Mouse (Mus musculus): ENCODE measurements around the gene Adcyap1r1. TPM values are rescaled to one million over a fixed set of nuclear protein-coding genes. Genes with fewer than 3 reads are reported as not detected.
A peak's percentile ranks its signal among the peaks of the same experiment; 100 is the strongest.

Gene Adcyap1r1
- polyA plus RNA-seq (2016; fragmentation: Nextera tagmentation; extraction: Ambion mirVana) = 1.3 and 1.8 TPM in 2 replicates

DNA sequence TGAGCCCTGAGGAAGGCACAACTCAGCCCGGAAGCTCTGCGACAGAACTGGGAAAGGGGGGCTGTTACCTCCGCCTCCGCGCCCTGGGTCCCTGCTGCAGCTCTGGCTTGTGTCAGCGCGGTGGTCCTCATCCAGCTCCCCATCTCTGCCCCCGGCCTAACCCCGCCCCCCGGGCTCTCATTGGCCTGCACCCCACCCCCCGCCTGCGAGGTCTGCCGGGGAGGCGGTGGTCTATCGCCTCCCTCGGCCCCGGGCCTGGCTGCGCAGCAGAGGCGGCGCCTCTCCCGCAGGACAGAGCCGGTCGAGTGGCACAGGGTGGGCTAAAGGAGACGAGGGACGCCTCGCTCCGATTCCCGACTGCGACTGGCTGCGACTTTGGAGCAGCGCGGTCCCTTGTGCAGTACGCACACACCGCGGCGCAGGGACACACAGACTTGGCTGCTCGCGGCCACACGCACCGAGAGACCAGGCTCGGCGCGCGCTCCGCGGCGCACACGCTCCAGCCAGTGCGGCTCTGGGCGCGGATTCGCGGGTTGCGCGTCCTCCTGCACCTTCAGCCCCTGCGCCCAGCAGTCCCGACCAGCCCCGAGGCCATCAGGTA lies at the start of gene Adcyap1r1:
TSS of gene Adcyap1r1 (plus strand) at position 208 of the 601 bp plus-strand sequence.
- H3K27me3 ChIP-seq (ENCODE audit: insufficient read depth, poor library complexity, severe bottlenecking) = peaks cover 96% of the 10 kb centered on the region
- H3K9me3 ChIP-seq = no peaks in the 10 kb centered on the region
- peak; percentile 79 for DNase-seq (ENCODE audit: low spot score)
- H3K36me3 ChIP-seq = no peaks in the 10 kb centered on the region
- peak within 1 kb of the TSS; percentile 69 for H3K4me3 ChIP-seq
- WGBS = under 1% methylated on average over 58 of the region's 58 CpGs
- H3K4me1 ChIP-seq = peaks cover 16% of the 10 kb centered on the region
- peak within 1 kb of the TSS; percentile 4; the same call in 1 of the 2 replicates for H3K27ac ChIP-seq

DNA sequence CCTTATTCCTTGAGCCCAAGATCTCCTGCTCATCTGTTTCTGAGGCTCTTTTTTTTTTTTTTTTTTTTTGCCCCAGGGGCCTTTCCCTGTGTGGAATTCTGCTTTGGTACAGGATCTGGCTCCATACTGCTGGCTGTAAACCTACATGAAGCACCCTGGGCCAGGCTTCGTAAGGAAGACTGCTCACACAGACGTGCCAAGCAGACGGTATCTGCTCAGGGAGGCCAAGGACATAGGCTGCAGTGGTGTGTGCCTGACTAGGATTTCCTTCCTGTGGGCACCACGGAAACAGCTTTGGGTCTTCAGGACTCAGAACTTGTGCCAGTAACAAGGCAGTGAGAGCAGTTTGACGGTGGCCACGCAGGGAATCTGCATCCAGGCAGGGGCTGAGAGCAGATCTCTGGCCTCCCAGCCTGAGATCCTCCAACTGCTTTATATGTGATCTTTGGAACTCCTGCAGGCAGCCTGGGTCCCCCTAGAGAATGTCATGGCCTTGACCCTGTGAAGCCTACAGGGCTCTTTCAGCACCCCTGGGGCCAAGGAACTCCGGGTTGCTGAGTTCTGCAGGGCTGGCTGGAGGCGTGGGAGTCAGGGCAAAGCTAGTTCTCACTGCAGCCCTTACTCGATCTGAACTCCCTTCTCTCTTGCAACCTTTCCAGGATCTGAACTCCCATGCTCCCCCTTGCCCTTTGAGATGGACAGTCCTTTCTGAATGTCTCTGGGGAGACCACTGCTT lies 49.6 kb upstream of the Adcyap1r1 start:
- 72% methylated on average over 9 of the region's 9 CpGs for WGBS
- no peak overlapping the region for H3K27ac ChIP-seq
- DNase-seq (ENCODE audit: low spot score) = no peak

DNA sequence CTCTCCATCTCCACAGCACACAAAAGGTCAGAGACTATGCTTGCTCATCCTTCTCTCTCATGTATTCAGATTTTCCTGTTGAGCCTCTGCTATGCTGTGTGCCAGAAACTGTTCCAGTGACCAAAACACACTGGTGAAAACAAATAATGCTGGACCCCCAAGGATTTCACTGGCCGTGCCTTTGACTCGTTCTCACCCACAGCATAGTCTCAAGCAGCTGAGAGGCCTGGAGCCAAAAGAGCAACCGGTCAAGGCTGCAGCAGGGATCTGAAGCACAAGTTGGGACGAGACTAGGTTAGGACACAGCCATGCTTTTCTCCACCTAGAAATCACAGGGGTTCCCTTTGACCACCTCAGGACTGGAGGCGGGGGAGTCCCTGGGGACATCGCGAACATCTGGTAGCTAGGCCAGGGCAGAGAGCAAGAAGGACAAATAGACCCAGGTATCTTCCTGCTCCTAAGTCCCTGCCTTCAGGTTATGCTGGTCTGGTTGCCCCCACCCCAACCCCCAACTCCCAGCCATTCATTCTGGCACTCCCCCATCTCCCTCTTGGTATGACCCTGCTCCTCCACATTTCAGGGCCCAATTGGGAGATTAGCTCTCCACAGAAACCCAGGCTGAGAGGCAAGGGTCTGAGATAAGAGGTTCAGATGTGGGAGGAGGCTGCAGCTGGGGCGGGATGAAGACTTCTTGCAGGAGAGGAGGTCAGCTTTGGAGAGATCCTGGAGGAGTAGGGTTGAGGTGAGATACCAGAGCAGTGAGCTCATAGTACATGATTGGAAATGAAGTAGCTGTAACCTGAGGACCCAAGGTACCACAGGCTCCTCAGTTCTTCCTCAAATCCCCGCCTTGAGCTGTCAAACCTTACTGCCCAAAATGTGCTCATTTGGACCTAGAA lies 48.1 kb upstream of the Adcyap1r1 start:
- peaks cover 13% of the 10 kb centered on the region for H3K4me1 ChIP-seq
- 49% methylated on average over 9 of the region's 9 CpGs for WGBS

More for the DNA sequence above, 49.6 kb upstream of the Adcyap1r1 start:
- H3K4me3 ChIP-seq = no peak overlapping the region
- peaks cover 8% of the 10 kb centered on the region for H3K4me1 ChIP-seq
- H3K9me3 ChIP-seq = no peaks in the 10 kb centered on the region
- H3K27me3 ChIP-seq (ENCODE audit: insufficient read depth, poor library complexity, severe bottlenecking) = peaks cover 43% of the 10 kb centered on the region
- no peaks in the 10 kb centered on the region for H3K36me3 ChIP-seq

DNA sequence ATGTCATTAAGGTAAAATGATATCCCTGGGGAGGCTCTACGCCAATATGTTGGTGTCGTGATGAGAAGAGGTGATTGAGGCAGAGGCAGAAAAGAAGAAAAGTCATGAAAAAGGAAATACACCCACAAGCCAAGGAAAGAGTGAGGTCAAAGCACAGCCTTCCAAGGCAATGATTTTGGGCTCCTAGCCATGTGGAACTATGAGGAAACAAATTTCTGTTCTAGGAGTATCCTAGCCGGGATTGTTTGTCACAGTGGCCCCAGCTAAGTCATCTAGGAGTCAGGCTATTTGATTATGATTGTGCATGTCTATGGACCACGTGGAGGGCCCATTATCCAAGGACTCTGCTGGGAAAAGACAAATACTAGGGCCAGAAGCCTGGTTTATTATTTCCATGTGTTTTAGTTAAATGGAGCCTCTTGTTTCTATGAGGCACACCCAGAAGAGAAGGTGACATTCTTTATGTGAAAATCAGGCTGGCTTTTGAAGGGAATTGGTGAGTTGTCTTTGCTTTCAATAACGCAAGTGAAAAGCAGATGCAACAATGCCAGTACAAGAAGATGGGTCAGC lies 47.3 kb upstream of the Adcyap1r1 start:
- H3K27ac ChIP-seq = no peak overlapping the region
- no peaks in the 10 kb centered on the region for H3K9me3 ChIP-seq
- H3K27me3 ChIP-seq (ENCODE audit: insufficient read depth, poor library complexity, severe bottlenecking) = peaks cover 20% of the 10 kb centered on the region; the same call in 1 of the 2 replicates
- H3K36me3 ChIP-seq = no peaks in the 10 kb centered on the region
- peaks cover 13% of the 10 kb centered on the region for H3K4me1 ChIP-seq
- no peak overlapping the region for H3K4me3 ChIP-seq
- no peak for DNase-seq (ENCODE audit: low spot score)
- 71% methylated on average over 5 of the region's 5 CpGs for WGBS

More for the DNA sequence above, 48.1 kb upstream of the Adcyap1r1 start:
- Histone ChIP-seq H3K4me3 (no peak overlapping the region), H3K27ac (no peak overlapping the region), H3K9me3 (no peaks in the 10 kb centered on the region), H3K27me3 (ENCODE audit: insufficient read depth, poor library complexity, severe bottlenecking) (peaks cover 29% of the 10 kb centered on the region; the same call in 1 of the 2 replicates), H3K36me3 (no peaks in the 10 kb centered on the region)
- peak; percentile 82 for DNase-seq (ENCODE audit: low spot score)

- no peak for DNase-seq (ENCODE audit: low spot score)
- H3K27ac ChIP-seq = no peak overlapping the region
- no peak overlapping the region for H3K4me3 ChIP-seq
- H3K27me3 ChIP-seq (ENCODE audit: insufficient read depth, poor library complexity, severe bottlenecking) = no peaks in the 10 kb centered on the region; the same call in 1 of the 2 replicates
- H3K9me3 ChIP-seq = no peaks in the 10 kb centered on the region
- WGBS = 71% methylated on average over 4 of the region's 4 CpGs
- H3K36me3 ChIP-seq = no peaks in the 10 kb centered on the region
- H3K4me1 ChIP-seq = peaks cover 24% of the 10 kb centered on the region
These were observed 44.4 kb upstream of the Adcyap1r1 start for GRCm38 (mm10) chr6:55407345-55407744.

- WGBS = 41% methylated on average over 7 of the region's 7 CpGs
- H3K27me3 ChIP-seq (ENCODE audit: insufficient read depth, poor library complexity, severe bottlenecking) = no peaks in the 10 kb centered on the region
- H3K4me1 ChIP-seq = peaks cover 16% of the 10 kb centered on the region
- DNase-seq (ENCODE audit: low spot score) = no peak
- no peaks in the 10 kb centered on the region for H3K36me3 ChIP-seq
- no peak overlapping the region for H3K4me3 ChIP-seq
- H3K27ac ChIP-seq = no peak overlapping the region
- H3K9me3 ChIP-seq = no peaks in the 10 kb centered on the region
These were observed 41.5 kb upstream of the Adcyap1r1 start for GRCm38 (mm10) chr6:55410119-55410775.

DNA sequence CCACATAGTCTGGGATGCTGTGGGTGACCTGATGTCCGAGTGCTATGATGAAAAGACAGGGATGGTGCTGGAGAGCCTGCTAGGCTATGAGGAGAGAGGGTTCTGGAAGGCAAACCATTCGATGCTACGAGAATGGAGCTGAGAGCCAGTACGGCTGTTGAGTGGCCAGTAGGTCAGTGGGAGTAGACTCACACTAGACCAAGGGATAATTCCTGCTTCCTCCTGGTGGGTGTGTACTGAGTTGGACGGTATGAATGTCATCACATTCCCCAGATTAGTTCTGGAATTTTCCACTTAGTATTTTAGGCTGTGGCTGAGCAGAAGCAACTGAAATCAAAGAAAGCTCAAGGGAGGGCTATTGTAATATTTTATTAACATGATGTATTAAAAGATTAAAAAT lies 40.8 kb upstream of the Adcyap1r1 start:
- Histone ChIP-seq H3K36me3 (no peaks in the 10 kb centered on the region), H3K9me3 (no peaks in the 10 kb centered on the region), H3K27me3 (ENCODE audit: insufficient read depth, poor library complexity, severe bottlenecking) (no peaks in the 10 kb centered on the region), H3K27ac (no peak overlapping the region), H3K4me1 (peaks cover 16% of the 10 kb centered on the region), H3K4me3 (no peak overlapping the region)
- no peak for DNase-seq (ENCODE audit: low spot score)
- 46% methylated on average over 5 of the region's 5 CpGs for WGBS

DNA sequence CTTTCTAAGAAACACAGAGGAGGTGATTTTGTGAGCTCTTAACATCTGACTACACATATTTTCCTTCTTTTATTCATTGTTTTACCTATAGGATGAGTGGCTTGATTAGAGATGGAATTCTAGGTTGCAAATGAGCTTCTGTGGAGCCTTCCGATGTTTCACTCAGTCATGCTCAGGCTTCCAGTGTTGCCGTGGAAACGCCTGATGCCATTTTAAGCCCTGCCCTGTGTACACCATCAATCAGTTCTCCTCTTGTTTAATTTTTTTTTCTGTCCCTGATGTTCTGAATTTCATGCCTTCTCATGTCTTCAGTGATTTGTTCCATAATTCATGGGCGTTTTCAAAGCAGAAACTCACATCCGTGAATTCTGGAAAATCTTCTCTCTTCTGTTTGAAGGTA lies 35.6 kb upstream of the Adcyap1r1 start:
- Histone ChIP-seq H3K4me3 (no peak overlapping the region), H3K27me3 (ENCODE audit: insufficient read depth, poor library complexity, severe bottlenecking) (peaks cover 12% of the 10 kb centered on the region), H3K9me3 (no peaks in the 10 kb centered on the region), H3K36me3 (no peaks in the 10 kb centered on the region), H3K27ac (no peak overlapping the region), H3K4me1 (0 out of 2 replicates have a peak, but pooled peaks cover 3% of the 10 kb centered on the region)
- DNase-seq (ENCODE audit: low spot score) = no peak
- 77% methylated on average over 5 of the region's 5 CpGs for WGBS

DNA sequence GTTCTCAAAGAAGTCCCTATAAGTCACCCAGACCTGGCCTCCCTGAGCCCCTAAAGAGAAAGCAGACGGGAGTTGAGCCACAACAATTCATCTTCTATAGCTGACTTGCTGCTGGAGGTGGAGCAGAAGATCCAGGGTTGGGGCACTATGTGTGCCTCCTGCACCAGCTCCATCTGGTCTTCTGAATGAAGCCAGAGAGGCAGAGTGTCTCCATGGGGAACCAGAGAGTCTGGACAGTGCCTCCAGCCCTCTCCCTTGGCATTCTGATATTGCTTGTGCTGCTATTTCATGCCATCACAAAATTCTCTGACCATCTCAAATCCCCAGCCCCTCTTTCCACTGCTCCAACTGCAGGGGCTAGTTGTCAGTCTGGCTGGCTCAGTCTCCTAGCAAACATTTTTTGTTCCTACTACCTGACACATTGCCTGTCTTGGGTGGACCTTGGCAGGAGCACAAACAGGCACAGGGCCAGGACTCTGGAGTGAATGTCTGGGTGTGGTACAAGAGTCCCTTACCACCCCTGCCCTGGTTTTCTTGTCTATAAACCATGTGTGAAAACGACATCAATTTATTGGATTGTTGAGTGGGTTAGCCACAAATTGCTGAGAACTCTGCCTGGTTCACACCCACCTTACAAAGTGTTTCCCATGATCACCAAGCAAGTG lies 32.9 kb upstream of the Adcyap1r1 start:
- no peaks in the 10 kb centered on the region for H3K36me3 ChIP-seq
- 53% methylated on average over 2 of the region's 2 CpGs for WGBS
- H3K4me1 ChIP-seq = no peaks in the 10 kb centered on the region
- no peak overlapping the region for H3K27ac ChIP-seq
- no peak overlapping the region for H3K4me3 ChIP-seq
- H3K27me3 ChIP-seq (ENCODE audit: insufficient read depth, poor library complexity, severe bottlenecking) = peaks cover 33% of the 10 kb centered on the region
- DNase-seq (ENCODE audit: low spot score) = no peak
- no peaks in the 10 kb centered on the region for H3K9me3 ChIP-seq

DNA sequence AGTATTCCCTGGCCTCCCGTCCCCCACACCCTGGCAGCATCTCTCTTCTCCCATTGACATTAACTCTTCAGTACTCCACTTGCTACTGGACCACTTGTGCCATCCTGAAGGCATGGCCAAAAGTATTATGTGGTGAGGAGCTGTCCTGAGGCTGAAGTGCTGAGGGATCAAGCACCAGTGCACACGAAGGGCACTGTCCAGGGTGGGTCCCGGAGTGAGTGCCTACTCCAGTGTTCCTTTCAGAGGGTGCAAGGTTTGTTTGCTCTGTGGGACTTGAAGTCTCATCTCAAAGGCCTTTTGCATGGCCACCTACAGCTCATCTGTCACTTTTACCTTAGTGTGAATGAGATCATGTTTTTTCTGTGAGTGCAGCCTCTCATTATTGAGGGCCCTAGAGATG lies 31.4 kb upstream of the Adcyap1r1 start:
- no peaks in the 10 kb centered on the region for H3K4me1 ChIP-seq
- peaks cover 33% of the 10 kb centered on the region for H3K27me3 ChIP-seq (ENCODE audit: insufficient read depth, poor library complexity, severe bottlenecking)
- 64% methylated on average over 3 of the region's 3 CpGs for WGBS
- no peak for DNase-seq (ENCODE audit: low spot score)
- no peak overlapping the region for H3K4me3 ChIP-seq
- no peaks in the 10 kb centered on the region for H3K9me3 ChIP-seq
- no peak overlapping the region for H3K27ac ChIP-seq
- no peaks in the 10 kb centered on the region for H3K36me3 ChIP-seq

GRCm38 (mm10) chr6:55420869-55421361 lies 30.9 kb upstream of the Adcyap1r1 start:
- Histone ChIP-seq H3K36me3 (no peaks in the 10 kb centered on the region), H3K4me1 (no peaks in the 10 kb centered on the region), H3K27me3 (ENCODE audit: insufficient read depth, poor library complexity, severe bottlenecking) (peaks cover 33% of the 10 kb centered on the region), H3K9me3 (no peaks in the 10 kb centered on the region), H3K4me3 (no peak overlapping the region), H3K27ac (no peak overlapping the region)
- 70% methylated on average over 1 of the region's 1 CpGs for WGBS
- no peak for DNase-seq (ENCODE audit: low spot score)
